Mouse (Mus musculus): ENCODE data around the gene Nktr. TPM values are rescaled to one million over a fixed set of nuclear protein-coding genes. Genes with fewer than 3 reads are reported as not detected.
A peak's percentile ranks its signal among the peaks of the same experiment; 100 is the strongest.

Gene Nktr
- polyA plus RNA-seq, 1 experiment from 2014 or later: 40.1 TPM

GRCm38 (mm10) chr9:121763716-121764115 is 44.7 kb downstream of the Nktr start:
- Histone ChIP-seq H3K9ac (no peak overlapping the region), H3K9me3 (no peaks in the 10 kb centered on the region), H3K4me2 (no peak overlapping the region), H3K27ac (replicated peaks) (no peak overlapping the region), H3K36me3 (peaks cover 69% of the 10 kb centered on the region), H3K27me3 (replicated peaks) (no peaks in the 10 kb centered on the region), H3K4me3 (no peak overlapping the region), H3K4me1 (peaks cover 26% of the 10 kb centered on the region)
- ATAC-seq (ENCODE audit: extremely low read depth, insufficient number of reproducible peaks, low FRiP score, low TSS enrichment): no peak
- WGBS: 84% methylated on average over 19 of the region's 19 CpGs

- Histone ChIP-seq H3K36me3 (peaks cover 74% of the 10 kb centered on the region), H3K27ac (replicated peaks) (no peak overlapping the region), H3K27me3 (replicated peaks) (no peaks in the 10 kb centered on the region), H3K9ac (no peak overlapping the region), H3K9me3 (no peaks in the 10 kb centered on the region), H3K4me2 (no peak overlapping the region), H3K4me3 (no peak overlapping the region), H3K4me1 (peaks cover 21% of the 10 kb centered on the region)
- ATAC-seq (ENCODE audit: extremely low read depth, insufficient number of reproducible peaks, low FRiP score, low TSS enrichment): no peak
- 88% methylated on average over 16 of the region's 16 CpGs for WGBS
Measured at GRCm38 (mm10) chr9:121765166-121765855, 46.3 kb downstream of the Nktr start.

- no peak for ATAC-seq (ENCODE audit: extremely low read depth, insufficient number of reproducible peaks, low FRiP score, low TSS enrichment)
- H3K4me2 ChIP-seq: no peak overlapping the region
- H3K4me1 ChIP-seq: peaks cover 18% of the 10 kb centered on the region
- H3K4me3 ChIP-seq: no peak overlapping the region
- H3K9me3 ChIP-seq: no peaks in the 10 kb centered on the region
- H3K27ac ChIP-seq (replicated peaks): no peak overlapping the region
- no peak overlapping the region for H3K9ac ChIP-seq
- 54% methylated on average over 5 of the region's 5 CpGs for WGBS
- peaks cover 18% of the 10 kb centered on the region for H3K36me3 ChIP-seq
- H3K27me3 ChIP-seq (replicated peaks): peaks cover 22% of the 10 kb centered on the region
Measured at GRCm38 (mm10) chr9:121772412-121772811, 53.4 kb downstream of the Nktr start.

- H3K4me2 ChIP-seq: no peak overlapping the region
Measured at GRCm38 (mm10) chr9:121775951-121776350, 57.0 kb downstream of the Nktr start.

GRCm38 (mm10) chr9:121776511-121776910 is 57.5 kb downstream of the Nktr start:
- 52% methylated on average over 7 of the region's 7 CpGs for WGBS
- Histone ChIP-seq H3K4me1 (peaks cover 29% of the 10 kb centered on the region), H3K27ac (replicated peaks) (peak overlapping the region; percentile 10; the same call in 1 of the 2 replicates)

More at GRCm38 (mm10) chr9:121775951-121776350, 57.0 kb downstream of the Nktr start:
- Histone ChIP-seq H3K4me1 (peaks cover 29% of the 10 kb centered on the region), H3K36me3 (no peaks in the 10 kb centered on the region), H3K27ac (replicated peaks) (no peak overlapping the region), H3K9me3 (no peaks in the 10 kb centered on the region), H3K27me3 (replicated peaks) (peaks cover 57% of the 10 kb centered on the region), H3K9ac (0 out of 2 replicates have a peak overlapping the region, but pooled peaks have one; percentile 10), H3K4me3 (no peak overlapping the region)
- WGBS: 67% methylated on average over 10 of the region's 10 CpGs
- no peak for ATAC-seq (ENCODE audit: extremely low read depth, insufficient number of reproducible peaks, low FRiP score, low TSS enrichment)

GRCm38 (mm10) chr9:121777484-121778065 is 58.6 kb downstream of the Nktr start, which contains the start of gene Klhl40:
Klhl40 (plus strand) TSS chr9:121777607.
- Histone ChIP-seq H3K27me3 (replicated peaks) (peaks cover 64% of the 10 kb centered on the region), H3K36me3 (no peaks in the 10 kb centered on the region), H3K4me1 (peaks cover 29% of the 10 kb centered on the region), H3K9me3 (no peaks in the 10 kb centered on the region), H3K4me3 (peak within 1 kb of the TSS; percentile 47), H3K27ac (replicated peaks) (peak within 1 kb of the TSS; percentile 10; the same call in 1 of the 2 replicates), H3K9ac (peak within 1 kb of the TSS; percentile 56), H3K4me2 (peak within 1 kb of the TSS; percentile 75)
- peak; percentile 34; the same call in 1 of the 2 replicates for ATAC-seq (ENCODE audit: extremely low read depth, insufficient number of reproducible peaks, low FRiP score, low TSS enrichment)
- 13% methylated on average over 30 of the region's 30 CpGs for WGBS

More at GRCm38 (mm10) chr9:121776511-121776910, 57.5 kb downstream of the Nktr start:
- Histone ChIP-seq H3K9ac (0 out of 2 replicates have a peak overlapping the region, but pooled peaks have one; percentile 10), H3K4me3 (no peak overlapping the region), H3K4me2 (peak overlapping the region; percentile 31), H3K9me3 (no peaks in the 10 kb centered on the region), H3K27me3 (replicated peaks) (peaks cover 61% of the 10 kb centered on the region), H3K36me3 (no peaks in the 10 kb centered on the region)
- ATAC-seq (ENCODE audit: extremely low read depth, insufficient number of reproducible peaks, low FRiP score, low TSS enrichment): no peak

GRCm38 (mm10) chr9:121778066-121778624 is 59.2 kb downstream of the Nktr start:
- H3K9ac ChIP-seq: peak overlapping the region; percentile 56
- H3K9me3 ChIP-seq: no peaks in the 10 kb centered on the region
- peak overlapping the region; percentile 75 for H3K4me2 ChIP-seq
- peaks cover 67% of the 10 kb centered on the region for H3K27me3 ChIP-seq (replicated peaks)
- WGBS: 14% methylated on average over 54 of the region's 54 CpGs
- H3K27ac ChIP-seq (replicated peaks): no peak overlapping the region
- no peak for ATAC-seq (ENCODE audit: extremely low read depth, insufficient number of reproducible peaks, low FRiP score, low TSS enrichment)
- H3K4me3 ChIP-seq: peak overlapping the region; percentile 47
- H3K4me1 ChIP-seq: peaks cover 29% of the 10 kb centered on the region
- no peaks in the 10 kb centered on the region for H3K36me3 ChIP-seq

- no peak for ATAC-seq (ENCODE audit: extremely low read depth, insufficient number of reproducible peaks, low FRiP score, low TSS enrichment)
- WGBS: 77% methylated on average over 12 of the region's 12 CpGs
- H3K27ac ChIP-seq (replicated peaks): no peak overlapping the region
- H3K4me1 ChIP-seq: 0 out of 2 replicates have a peak, but pooled peaks cover 2% of the 10 kb centered on the region
- H3K4me2 ChIP-seq: no peak overlapping the region
- no peak overlapping the region for H3K9ac ChIP-seq
- no peaks in the 10 kb centered on the region for H3K9me3 ChIP-seq
- H3K27me3 ChIP-seq (replicated peaks): peaks cover 47% of the 10 kb centered on the region
- no peak overlapping the region for H3K4me3 ChIP-seq
- H3K36me3 ChIP-seq: no peaks in the 10 kb centered on the region
Measured at GRCm38 (mm10) chr9:121784801-121785200, 65.8 kb downstream of the Nktr start.

GRCm38 (mm10) chr9:121785261-121785660 is 66.3 kb downstream of the Nktr start:
- no peak overlapping the region for H3K9ac ChIP-seq
- peaks cover 3% of the 10 kb centered on the region; the same call in 1 of the 2 replicates for H3K4me1 ChIP-seq
- no peak overlapping the region for H3K27ac ChIP-seq (replicated peaks)
- WGBS: 73% methylated on average over 8 of the region's 8 CpGs
- no peak for ATAC-seq (ENCODE audit: extremely low read depth, insufficient number of reproducible peaks, low FRiP score, low TSS enrichment)
- peaks cover 45% of the 10 kb centered on the region for H3K27me3 ChIP-seq (replicated peaks)
- no peaks in the 10 kb centered on the region for H3K36me3 ChIP-seq
- H3K9me3 ChIP-seq: no peaks in the 10 kb centered on the region
- no peak overlapping the region for H3K4me3 ChIP-seq
- no peak overlapping the region for H3K4me2 ChIP-seq

GRCm38 (mm10) chr9:121786359-121786758 is 67.4 kb downstream of the Nktr start:
- WGBS: 63% methylated on average over 2 of the region's 2 CpGs
- ATAC-seq (ENCODE audit: extremely low read depth, insufficient number of reproducible peaks, low FRiP score, low TSS enrichment): no peak
- Histone ChIP-seq H3K4me1 (peaks cover 14% of the 10 kb centered on the region), H3K9me3 (no peaks in the 10 kb centered on the region), H3K27ac (replicated peaks) (no peak overlapping the region), H3K4me3 (no peak overlapping the region), H3K4me2 (no peak overlapping the region), H3K36me3 (no peaks in the 10 kb centered on the region), H3K9ac (no peak overlapping the region), H3K27me3 (replicated peaks) (peaks cover 37% of the 10 kb centered on the region)

- peaks cover 36% of the 10 kb centered on the region for H3K27me3 ChIP-seq (replicated peaks)
- H3K27ac ChIP-seq (replicated peaks): peak overlapping the region; percentile 87
- WGBS: 13% methylated on average over 5 of the region's 5 CpGs
- H3K9ac ChIP-seq: no peak overlapping the region
- peaks cover 50% of the 10 kb centered on the region for H3K4me1 ChIP-seq
- no peak; the same call in 1 of the 2 replicates for ATAC-seq (ENCODE audit: extremely low read depth, insufficient number of reproducible peaks, low FRiP score, low TSS enrichment)
- H3K9me3 ChIP-seq: no peaks in the 10 kb centered on the region
- H3K4me3 ChIP-seq: peak overlapping the region; percentile 45
- H3K4me2 ChIP-seq: peak overlapping the region; percentile 66
- no peaks in the 10 kb centered on the region for H3K36me3 ChIP-seq
Measured at GRCm38 (mm10) chr9:121791206-121791605, 72.2 kb downstream of the Nktr start.
